Mouse (Mus musculus) layer of hippocampus, postnatal 25 days (tissue): ENCODE data around the gene Gls2. TPM values are rescaled to one million over a fixed set of nuclear protein-coding genes. Genes with fewer than 3 reads are reported as not detected.

ENCODE experiments used
- DNase-seq, 2 experiments: peaks; one replicate each; pipeline ENCODE4 v3.0.0; 2022; ENCODE audit warnings: mixed read lengths in 2 of 2, low spot score in 1 of 2; ENCODE audit errors: extremely low spot score in 1 of 2
- total RNA-seq, 2 experiments: library from RNA; stranded (reverse); gene quantifications; 2 replicates each; pipeline ENCODE4 v1.2.3; 2021

Gene Gls2
- total RNA-seq, 2 experiments from 2014 or later, result 19.2 to 23.5 TPM

- DNase-seq, result no peak
These were observed 36.3 kb downstream of the Gls2 start for GRCm38 (mm10) chr10:128230582-128230981.

GRCm38 (mm10) chr10:128231146-128231545 lies 36.9 kb downstream of the Gls2 start:
- DNase-seq, result no peak

- DNase-seq, result peak; percentile 81 to 93
These were observed 37.6 kb downstream of the Gls2 start, which contains the start of gene Timeless for GRCm38 (mm10) chr10:128231697-128232419. TSS of gene Timeless (plus strand) at chr10:128232065.

GRCm38 (mm10) chr10:128232420-128232985 lies 38.2 kb downstream of the Gls2 start:
- DNase-seq, result peak in 1 of 2 experiments; percentile 14

GRCm38 (mm10) chr10:128236321-128236720 lies 42.1 kb downstream of the Gls2 start:
- DNase-seq, result no peak

GRCm38 (mm10) chr10:128237807-128238480 lies 43.7 kb downstream of the Gls2 start:
- DNase-seq, result no peak

- DNase-seq, result no peak
These were observed 44.9 kb downstream of the Gls2 start for GRCm38 (mm10) chr10:128239140-128239539.

- DNase-seq, result no peak
These were observed 45.9 kb downstream of the Gls2 start for GRCm38 (mm10) chr10:128240131-128240530.

- DNase-seq, result no peak
These were observed 49.0 kb downstream of the Gls2 start for GRCm38 (mm10) chr10:128243252-128243651.

- DNase-seq, result no peak
These were observed 49.9 kb downstream of the Gls2 start for GRCm38 (mm10) chr10:128244121-128244520.

- DNase-seq, result no peak
These were observed 52.9 kb downstream of the Gls2 start for GRCm38 (mm10) chr10:128247020-128247732.

- no peak for DNase-seq
These were observed 56.3 kb downstream of the Gls2 start for GRCm38 (mm10) chr10:128250565-128250964.

- no peak for DNase-seq
These were observed 59.5 kb downstream of the Gls2 start, which contains the start of gene Apon for GRCm38 (mm10) chr10:128253677-128254255. TSS of gene Apon (plus strand) at chr10:128254096.

- DNase-seq, result no peak
These were observed 61.7 kb downstream of the Gls2 start for GRCm38 (mm10) chr10:128255925-128256324.

- DNase-seq, result no peak
These were observed 62.1 kb downstream of the Gls2 start for GRCm38 (mm10) chr10:128256328-128256727.

GRCm38 (mm10) chr10:128258953-128259352 lies 64.7 kb downstream of the Gls2 start:
- DNase-seq, result no peak
